Mouse (Mus musculus): ENCODE results near the gene Usb1. TPM values are rescaled to one million over a fixed set of nuclear protein-coding genes. Genes with fewer than 3 reads are reported as not detected.

Usb1 gene
- polyA plus RNA-seq, 1 experiment from 2014 or later = 61.7 TPM

DNA sequence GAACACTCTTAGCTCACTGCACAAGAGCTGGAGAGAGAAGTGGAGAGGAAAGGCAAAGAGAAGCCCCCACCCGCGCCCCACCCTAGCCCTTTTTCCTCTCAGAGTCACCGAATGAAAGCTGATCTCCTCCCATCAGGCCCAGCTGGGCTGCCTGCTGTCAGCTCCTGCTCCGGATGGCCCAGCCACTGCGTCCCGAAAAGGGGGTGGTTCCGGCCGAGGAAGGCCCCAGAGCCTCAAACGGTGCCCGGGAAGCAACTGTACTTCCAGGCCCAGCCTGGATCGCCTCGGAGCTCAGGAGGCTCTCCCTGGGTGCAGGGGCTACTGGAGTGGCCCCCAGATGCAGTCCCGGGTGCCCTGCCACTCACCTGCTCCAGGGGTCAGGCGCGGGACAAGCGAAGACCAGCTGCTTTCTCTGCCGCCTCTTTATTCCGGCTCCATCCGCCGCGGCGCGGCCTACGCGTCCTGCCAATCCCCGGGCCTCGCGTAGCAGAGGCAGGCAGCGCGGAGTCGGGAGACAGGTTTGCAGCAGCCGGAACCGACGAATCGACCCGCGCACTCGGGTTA is 846 bp upstream of the Usb1 start:
- Histone ChIP-seq H3K4me3 (ENCODE audit: low read length) (peak overlapping the region; percentile 69), H3K36me3 (ENCODE audit: insufficient read depth, low read length) (peaks cover 49% of the 10 kb centered on the region), H3K4me1 (ENCODE audit: insufficient read depth, low read length) (peaks cover 21% of the 10 kb centered on the region), H3K4me2 (replicated peaks; ENCODE audit: low read depth, low read length) (peak overlapping the region; percentile 74), H3K27ac (ENCODE audit: low read length) (peak overlapping the region; percentile 99), H3K9me3 (ENCODE audit: low read length) (no peaks in the 10 kb centered on the region), H3K9ac (replicated peaks; ENCODE audit: low read length) (peak overlapping the region; percentile 78), H3K27me3 (ENCODE audit: insufficient read depth, low read length) (no peaks in the 10 kb centered on the region)
- WGBS = under 1% methylated on average over 38 of the region's 38 CpGs
- ATAC-seq (ENCODE audit: low FRiP score, low TSS enrichment) = peak; percentile 55

DNA sequence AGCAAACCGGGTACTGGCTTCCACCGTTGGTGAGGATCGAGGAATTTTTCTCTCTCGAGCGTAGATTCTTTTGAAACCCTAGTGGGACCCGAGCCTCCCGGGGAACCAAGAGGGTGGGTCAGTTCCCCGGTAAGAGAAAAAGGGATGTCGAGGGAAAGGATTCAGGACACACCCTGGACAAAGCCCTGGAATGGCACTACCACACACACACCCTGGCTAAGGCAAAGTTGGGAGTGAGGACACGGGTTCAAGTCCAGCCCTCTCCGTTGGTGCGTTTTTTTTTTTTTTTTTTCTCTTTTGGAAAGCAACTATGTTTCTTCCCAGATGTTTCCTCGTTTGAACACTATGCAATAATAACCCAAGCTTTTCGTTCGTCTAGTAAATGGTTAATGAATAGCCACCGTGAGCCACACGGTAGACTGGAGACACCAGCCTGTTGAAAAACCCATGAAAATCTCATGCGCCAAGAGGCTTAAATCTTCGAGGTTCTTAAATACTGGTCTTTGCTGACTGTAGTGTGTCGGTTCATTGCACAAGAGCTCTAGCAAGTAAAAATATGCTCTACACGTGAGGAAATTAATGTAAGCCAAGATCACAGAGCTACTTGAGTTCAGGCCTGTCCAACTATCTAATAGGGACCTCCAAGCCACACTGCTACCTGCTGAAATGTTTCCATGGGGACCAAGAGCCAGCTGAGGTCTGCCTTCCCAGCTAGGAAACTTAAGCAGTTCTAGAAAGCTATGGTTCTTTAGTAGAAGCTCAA is 534 bp downstream of the Usb1 start:
- Histone ChIP-seq H3K9ac (replicated peaks; ENCODE audit: low read length) (peak overlapping the region; percentile 78), H3K4me2 (replicated peaks; ENCODE audit: low read depth, low read length) (peak overlapping the region; percentile 74), H3K27ac (ENCODE audit: low read length) (peak overlapping the region; percentile 99), H3K4me1 (ENCODE audit: insufficient read depth, low read length) (peaks cover 21% of the 10 kb centered on the region), H3K4me3 (ENCODE audit: low read length) (peak overlapping the region; percentile 69), H3K27me3 (ENCODE audit: insufficient read depth, low read length) (no peaks in the 10 kb centered on the region), H3K9me3 (ENCODE audit: low read length) (no peaks in the 10 kb centered on the region), H3K36me3 (ENCODE audit: insufficient read depth, low read length) (peaks cover 35% of the 10 kb centered on the region)
- ATAC-seq (ENCODE audit: low FRiP score, low TSS enrichment) = peak; percentile 33
- whole genome bisulfite sequencing = 12% methylated on average over 21 of the region's 21 CpGs

DNA sequence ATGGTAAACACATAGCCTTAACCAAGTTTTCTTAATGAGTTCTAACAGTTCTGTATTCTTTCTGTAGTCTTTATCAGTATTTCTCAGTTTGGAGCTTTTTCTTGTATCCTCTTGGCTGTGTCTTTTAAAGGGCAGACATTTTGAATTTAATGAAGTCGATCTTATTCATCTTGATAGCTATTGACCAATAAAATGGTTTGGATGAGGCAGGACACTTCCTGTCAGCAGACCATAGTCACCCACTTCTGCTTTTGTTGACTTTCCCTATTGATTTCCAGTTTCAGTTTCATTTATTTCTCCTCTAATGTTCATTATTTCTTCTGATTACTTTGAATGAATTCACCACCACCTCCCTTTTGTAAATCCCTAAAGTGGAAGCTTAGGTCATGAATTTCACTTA is 3.6 kb downstream of the Usb1 start:
- Histone ChIP-seq H3K27me3 (ENCODE audit: insufficient read depth, low read length) (no peaks in the 10 kb centered on the region), H3K36me3 (ENCODE audit: insufficient read depth, low read length) (peaks cover 24% of the 10 kb centered on the region; the same call in 1 of the 2 replicates), H3K4me3 (ENCODE audit: low read length) (no peak overlapping the region), H3K4me1 (ENCODE audit: insufficient read depth, low read length) (peaks cover 10% of the 10 kb centered on the region), H3K9ac (replicated peaks; ENCODE audit: low read length) (no peak overlapping the region), H3K9me3 (ENCODE audit: low read length) (no peaks in the 10 kb centered on the region), H3K4me2 (replicated peaks; ENCODE audit: low read depth, low read length) (no peak overlapping the region), H3K27ac (ENCODE audit: low read length) (no peak overlapping the region)
- ATAC-seq (ENCODE audit: low FRiP score, low TSS enrichment) = no peak
- 88% methylated on average over 1 of the region's 1 CpGs for WGBS

DNA sequence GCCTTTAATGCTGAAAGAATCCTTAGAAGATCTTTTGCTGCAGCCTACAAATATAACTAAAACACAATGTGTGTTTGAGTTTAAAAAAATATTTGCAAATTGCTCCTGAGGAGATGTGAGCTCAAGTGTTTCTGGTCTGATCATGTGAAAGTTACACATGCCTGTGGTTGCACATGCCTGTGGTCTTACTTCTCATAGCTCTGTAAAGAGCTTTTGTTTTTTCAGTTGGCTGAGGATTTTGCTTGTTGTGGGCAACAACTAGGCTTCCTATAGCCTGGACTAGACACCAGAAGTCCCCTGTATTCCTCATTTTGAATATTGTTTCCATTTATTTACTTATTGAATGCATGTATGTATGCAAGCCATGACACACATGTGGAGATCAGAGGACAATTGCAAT is 4.3 kb downstream of the Usb1 start:
- Histone ChIP-seq H3K9me3 (ENCODE audit: low read length) (no peaks in the 10 kb centered on the region), H3K27me3 (ENCODE audit: insufficient read depth, low read length) (no peaks in the 10 kb centered on the region), H3K4me3 (ENCODE audit: low read length) (no peak overlapping the region), H3K4me2 (replicated peaks; ENCODE audit: low read depth, low read length) (no peak overlapping the region), H3K9ac (replicated peaks; ENCODE audit: low read length) (no peak overlapping the region), H3K27ac (ENCODE audit: low read length) (no peak overlapping the region), H3K4me1 (ENCODE audit: insufficient read depth, low read length) (peaks cover 8% of the 10 kb centered on the region), H3K36me3 (ENCODE audit: insufficient read depth, low read length) (peaks cover 25% of the 10 kb centered on the region; the same call in 1 of the 2 replicates)
- no peak for ATAC-seq (ENCODE audit: low FRiP score, low TSS enrichment)

DNA sequence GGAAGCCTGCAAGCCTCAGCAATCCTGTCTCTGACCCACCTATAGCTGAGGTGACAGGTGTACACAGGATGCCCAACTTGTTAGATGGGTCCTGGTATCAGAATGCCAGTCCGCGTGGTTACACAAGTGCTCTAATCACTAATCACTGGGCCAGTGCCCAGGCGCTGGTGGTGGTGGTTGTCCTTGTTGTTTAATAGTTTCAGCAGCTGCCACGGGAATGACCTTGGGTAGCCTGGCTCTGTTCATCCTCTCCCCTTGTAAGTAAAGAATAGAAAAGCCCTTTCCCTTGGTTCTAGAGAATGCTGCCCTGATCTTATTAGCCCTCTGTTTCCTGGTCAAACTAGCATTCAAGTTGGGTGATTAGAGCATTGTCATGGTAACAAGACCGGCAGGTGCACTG is 9.6 kb downstream of the Usb1 start:
- H3K27ac ChIP-seq (ENCODE audit: low read length) = no peak overlapping the region
- 65% methylated on average over 5 of the region's 5 CpGs for WGBS

DNA sequence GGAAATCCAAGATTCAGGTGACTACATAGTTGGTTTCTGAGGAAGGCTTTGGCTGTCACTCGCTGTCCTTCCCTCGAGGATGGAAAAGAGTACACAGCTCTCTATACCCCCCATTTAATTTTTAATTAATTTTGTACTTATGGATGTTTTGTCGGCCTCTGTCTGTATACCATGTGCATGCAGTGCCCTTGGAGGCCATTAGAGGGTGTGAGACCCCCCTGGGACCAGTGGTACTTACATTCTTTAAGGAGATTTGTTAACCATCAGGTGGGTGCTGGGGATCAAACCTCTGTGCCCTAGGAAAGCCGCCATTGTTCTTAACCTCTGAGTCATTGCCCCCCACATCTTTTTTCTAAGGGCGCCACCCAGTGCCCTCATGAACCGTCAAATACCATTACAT is 12.6 kb downstream of the Usb1 start:
- Histone ChIP-seq H3K9ac (replicated peaks; ENCODE audit: low read length) (no peak overlapping the region), H3K36me3 (ENCODE audit: insufficient read depth, low read length) (peaks cover 32% of the 10 kb centered on the region; the same call in 1 of the 2 replicates), H3K4me3 (ENCODE audit: low read length) (no peak overlapping the region), H3K27me3 (ENCODE audit: insufficient read depth, low read length) (no peaks in the 10 kb centered on the region), H3K27ac (ENCODE audit: low read length) (no peak overlapping the region), H3K9me3 (ENCODE audit: low read length) (no peaks in the 10 kb centered on the region), H3K4me2 (replicated peaks; ENCODE audit: low read depth, low read length) (no peak overlapping the region), H3K4me1 (ENCODE audit: insufficient read depth, low read length) (peaks cover 12% of the 10 kb centered on the region)
- no peak for ATAC-seq (ENCODE audit: low FRiP score, low TSS enrichment)
- 81% methylated on average over 6 of the region's 6 CpGs for WGBS

More for the DNA sequence above, 9.6 kb downstream of the Usb1 start:
- no peaks in the 10 kb centered on the region for H3K9me3 ChIP-seq (ENCODE audit: low read length)
- no peak overlapping the region for H3K4me3 ChIP-seq (ENCODE audit: low read length)
- no peak for ATAC-seq (ENCODE audit: low FRiP score, low TSS enrichment)
- peaks cover 36% of the 10 kb centered on the region; the same call in 1 of the 2 replicates for H3K36me3 ChIP-seq (ENCODE audit: insufficient read depth, low read length)
- H3K9ac ChIP-seq (replicated peaks; ENCODE audit: low read length) = no peak overlapping the region
- no peaks in the 10 kb centered on the region for H3K27me3 ChIP-seq (ENCODE audit: insufficient read depth, low read length)
- no peak overlapping the region for H3K4me2 ChIP-seq (replicated peaks; ENCODE audit: low read depth, low read length)
- no peaks in the 10 kb centered on the region; the same call in 1 of the 2 replicates for H3K4me1 ChIP-seq (ENCODE audit: insufficient read depth, low read length)

DNA sequence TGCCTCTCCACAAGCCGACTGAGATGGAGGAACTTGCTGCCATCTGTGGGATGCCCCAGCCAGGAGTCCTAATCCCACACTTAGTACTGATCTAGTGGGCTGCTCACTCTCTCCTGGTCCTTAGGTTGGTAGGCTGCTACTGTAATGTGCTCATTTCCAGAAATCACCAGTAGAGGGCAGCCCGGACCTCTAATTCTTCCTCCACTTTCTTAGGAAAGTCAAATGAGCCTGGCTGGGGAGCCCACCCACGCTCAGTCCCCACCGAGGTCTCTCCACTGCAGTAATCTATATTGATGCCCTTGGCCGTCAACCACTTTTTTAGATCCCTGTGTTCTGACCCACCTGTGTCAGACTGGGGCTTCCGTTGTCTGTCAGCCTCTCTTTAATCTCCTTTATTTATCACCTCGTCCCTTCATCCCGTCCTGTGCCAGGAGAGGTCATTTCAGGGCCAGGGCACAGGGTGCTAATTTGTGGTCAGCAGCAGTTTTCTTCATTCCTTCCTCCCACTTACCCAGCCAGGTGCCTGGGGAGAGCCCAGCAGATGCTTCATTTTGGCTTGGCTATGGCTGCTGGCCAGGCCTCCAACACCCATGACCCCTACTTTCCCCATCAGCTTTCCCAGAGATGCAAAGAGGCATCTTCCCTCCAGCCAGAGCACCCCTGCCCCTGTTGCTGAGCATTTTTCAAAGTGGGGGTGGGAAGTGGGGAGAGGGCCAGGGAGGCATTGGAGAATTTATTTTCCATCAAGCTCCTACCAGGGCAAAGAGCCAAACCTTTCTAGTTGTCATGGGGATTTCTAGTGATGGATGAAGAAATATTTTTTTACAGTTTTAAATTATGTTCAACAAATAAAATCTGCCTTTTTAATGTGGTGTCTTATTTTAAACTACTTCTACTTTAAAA is 14.8 kb downstream of the Usb1 start:
- no peak overlapping the region for H3K9ac ChIP-seq (replicated peaks; ENCODE audit: low read length)
- H3K4me2 ChIP-seq (replicated peaks; ENCODE audit: low read depth, low read length) = no peak overlapping the region
- no peaks in the 10 kb centered on the region for H3K9me3 ChIP-seq (ENCODE audit: low read length)
- no peak overlapping the region for H3K4me3 ChIP-seq (ENCODE audit: low read length)
- no peak overlapping the region for H3K27ac ChIP-seq (ENCODE audit: low read length)
- H3K4me1 ChIP-seq (ENCODE audit: insufficient read depth, low read length) = peaks cover 17% of the 10 kb centered on the region
- ATAC-seq (ENCODE audit: low FRiP score, low TSS enrichment) = peak; percentile 47
- H3K36me3 ChIP-seq (ENCODE audit: insufficient read depth, low read length) = peaks cover 27% of the 10 kb centered on the region; the same call in 1 of the 2 replicates
- 13% methylated on average over 8 of the region's 8 CpGs for WGBS
- peaks cover 2% of the 10 kb centered on the region; the same call in 1 of the 2 replicates for H3K27me3 ChIP-seq (ENCODE audit: insufficient read depth, low read length)

DNA sequence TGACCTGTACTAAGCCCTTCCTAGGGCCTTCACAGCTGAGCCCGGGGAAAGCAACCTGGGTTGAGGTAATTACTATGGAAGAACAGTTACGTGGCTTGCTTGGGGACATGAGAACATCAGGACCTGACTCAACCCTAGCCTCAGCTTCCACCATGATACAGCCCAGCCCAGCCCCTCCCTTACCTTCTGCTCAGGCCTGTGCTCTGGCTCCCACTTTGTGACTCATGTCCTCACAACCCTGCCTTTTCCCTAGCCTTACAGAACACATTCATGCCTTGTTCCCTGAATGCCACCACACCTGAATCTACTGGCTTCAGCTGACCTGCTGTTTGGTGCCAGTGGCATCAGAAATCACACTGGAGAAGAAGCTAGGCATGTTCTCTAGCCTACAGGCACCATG is 16.3 kb downstream of the Usb1 start:
- Histone ChIP-seq H3K4me1 (ENCODE audit: insufficient read depth, low read length) (peaks cover 24% of the 10 kb centered on the region), H3K27me3 (ENCODE audit: insufficient read depth, low read length) (peaks cover 2% of the 10 kb centered on the region; the same call in 1 of the 2 replicates), H3K4me3 (ENCODE audit: low read length) (no peak overlapping the region), H3K9ac (replicated peaks; ENCODE audit: low read length) (no peak overlapping the region), H3K4me2 (replicated peaks; ENCODE audit: low read depth, low read length) (no peak overlapping the region), H3K36me3 (ENCODE audit: insufficient read depth, low read length) (peaks cover 25% of the 10 kb centered on the region; the same call in 1 of the 2 replicates), H3K9me3 (ENCODE audit: low read length) (no peaks in the 10 kb centered on the region), H3K27ac (ENCODE audit: low read length) (no peak overlapping the region)
- WGBS = 95% methylated on average over 2 of the region's 2 CpGs
- ATAC-seq (ENCODE audit: low FRiP score, low TSS enrichment) = no peak

DNA sequence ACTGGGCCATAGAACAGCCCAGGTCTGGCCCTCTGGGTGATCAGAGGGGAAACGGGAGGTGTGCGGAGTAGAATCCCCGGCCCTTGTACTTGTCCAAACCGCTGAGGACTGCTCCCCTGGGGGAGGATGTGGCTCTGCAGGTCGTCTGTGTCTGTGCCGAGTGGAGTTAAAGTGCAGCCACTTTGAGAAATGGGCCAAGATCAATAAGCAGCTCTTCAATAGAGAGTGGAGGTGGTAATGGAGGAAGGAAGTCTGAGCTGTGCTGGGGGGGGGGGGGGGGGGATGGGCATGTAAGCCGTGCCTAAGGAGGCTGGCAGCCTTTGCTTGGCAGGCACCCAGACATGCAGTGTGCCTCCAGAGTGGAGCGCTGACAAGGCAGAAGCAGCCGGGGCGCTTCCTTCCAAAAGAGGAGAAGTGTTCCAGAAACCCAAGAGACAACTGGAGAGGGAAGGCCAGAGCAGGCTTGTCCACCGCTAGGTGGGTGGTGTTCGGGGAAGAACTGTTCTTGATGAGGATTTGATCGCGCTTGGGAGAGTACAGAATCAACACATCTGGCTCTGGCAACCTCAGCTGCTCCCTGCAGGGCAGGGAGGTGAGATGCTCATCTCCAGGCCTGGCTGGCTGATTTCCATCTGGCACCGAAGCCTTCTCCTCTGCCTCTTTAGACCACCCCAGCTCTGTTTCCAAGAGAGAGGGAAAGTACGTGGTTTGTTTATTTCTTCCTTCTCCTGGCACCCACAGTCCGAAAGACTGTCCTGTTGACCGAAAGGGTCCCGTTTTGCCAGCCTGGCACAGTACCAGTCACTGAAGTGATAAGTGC is 16.9 kb downstream of the Usb1 start:
- Histone ChIP-seq H3K9me3 (ENCODE audit: low read length) (no peaks in the 10 kb centered on the region), H3K27me3 (ENCODE audit: insufficient read depth, low read length) (peaks cover 2% of the 10 kb centered on the region; the same call in 1 of the 2 replicates), H3K4me3 (ENCODE audit: low read length) (no peak overlapping the region), H3K4me2 (replicated peaks; ENCODE audit: low read depth, low read length) (no peak overlapping the region), H3K9ac (replicated peaks; ENCODE audit: low read length) (no peak overlapping the region), H3K36me3 (ENCODE audit: insufficient read depth, low read length) (peaks cover 22% of the 10 kb centered on the region; the same call in 1 of the 2 replicates), H3K27ac (ENCODE audit: low read length) (no peak overlapping the region), H3K4me1 (ENCODE audit: insufficient read depth, low read length) (peaks cover 30% of the 10 kb centered on the region)
- 67% methylated on average over 18 of the region's 19 CpGs for WGBS
- no peak for ATAC-seq (ENCODE audit: low FRiP score, low TSS enrichment)
